Mouse (Mus musculus): ENCODE measurements at regions not wholly inside any gene's neighbourhood (a gene's known extent, or its start where the extent isn't known, plus 50 kb on each side); places are given as distances from the start of the nearest gene placed in this dataset.
A peak's percentile ranks its signal among the peaks of the same experiment; 100 is the strongest.

DNA sequence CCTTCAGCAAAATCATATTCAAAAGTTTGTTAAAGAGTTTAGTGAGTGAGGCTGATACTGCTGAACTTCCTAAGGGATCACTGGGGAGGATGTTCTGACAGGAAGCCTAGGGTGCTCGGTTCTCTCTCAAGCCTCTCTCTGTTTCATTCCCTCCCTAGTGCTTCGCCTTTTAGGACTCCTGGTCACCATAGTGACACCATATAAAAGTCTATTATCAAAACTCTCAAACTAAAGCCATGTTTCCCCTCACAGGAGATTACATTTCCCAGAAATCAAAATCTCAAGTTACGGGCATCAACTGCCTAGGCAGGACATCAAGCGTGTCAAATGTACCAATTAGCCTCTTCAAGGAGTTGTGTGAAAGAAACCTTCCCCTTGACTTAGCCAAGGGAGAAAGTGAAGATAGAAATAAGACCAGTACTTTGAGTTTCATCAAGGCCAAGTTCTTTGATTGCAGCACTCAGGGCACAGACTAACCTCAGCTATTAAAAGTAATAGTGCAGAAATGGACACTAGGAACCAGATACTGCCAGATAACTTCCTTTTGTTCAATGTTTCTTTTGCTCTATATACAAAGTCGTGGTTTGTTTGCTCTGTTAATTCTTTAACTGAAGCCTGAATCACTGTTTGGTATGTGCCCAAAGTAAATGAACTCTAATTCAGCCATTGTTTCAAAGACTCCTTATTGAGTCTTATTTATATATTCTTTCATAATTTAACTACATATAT is 752.6 kb downstream of the Jrkl start:
- Histone ChIP-seq H3K36me3 (ENCODE audit: control insufficient read depth, insufficient read depth, low read length) (no peaks in the 10 kb centered on the region), H3K4me2 (ENCODE audit: low read length) (no peak overlapping the region), H3K27ac (ENCODE audit: low read depth, low read length) (no peak overlapping the region), H3K4me1 (ENCODE audit: control insufficient read depth, insufficient read depth, low read depth, low read length) (no peaks in the 10 kb centered on the region), H3K4me3 (ENCODE audit: low read length) (no peak overlapping the region), H3K9ac (ENCODE audit: low read depth, low read length) (no peak overlapping the region), H3K27me3 (replicated peaks; ENCODE audit: control insufficient read depth, insufficient read depth, low read length) (no peaks in the 10 kb centered on the region), H3K9me3 (ENCODE audit: control insufficient read depth, low read length) (no peaks in the 10 kb centered on the region)
- ATAC-seq: no peak
- WGBS: 69% methylated on average over 5 of the region's 5 CpGs

DNA sequence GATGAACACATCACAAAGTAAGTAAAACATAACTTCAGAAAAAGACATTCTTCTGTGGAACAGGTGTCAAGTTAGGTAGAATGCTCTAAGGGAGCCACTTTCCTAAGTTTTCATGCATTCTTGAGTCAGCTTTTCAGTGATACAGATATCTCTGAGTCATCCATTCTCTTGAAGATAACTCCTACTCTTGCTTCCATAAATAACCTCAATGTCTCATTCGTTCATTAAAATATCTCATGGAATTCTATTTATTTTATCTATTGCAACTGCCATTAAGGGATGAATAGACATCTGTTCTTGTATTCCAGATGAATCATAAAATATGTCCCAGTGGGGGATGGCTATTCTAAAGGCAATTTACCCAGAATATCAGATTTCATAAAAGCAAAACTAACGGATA is 787.8 kb downstream of the Jrkl start:
- Histone ChIP-seq H3K9me3 (ENCODE audit: control insufficient read depth, low read length) (no peaks in the 10 kb centered on the region), H3K4me2 (ENCODE audit: low read length) (no peak overlapping the region), H3K9ac (ENCODE audit: low read depth, low read length) (no peak overlapping the region), H3K36me3 (ENCODE audit: control insufficient read depth, insufficient read depth, low read length) (no peaks in the 10 kb centered on the region), H3K27ac (ENCODE audit: low read depth, low read length) (no peak overlapping the region), H3K4me3 (ENCODE audit: low read length) (no peak overlapping the region), H3K27me3 (replicated peaks; ENCODE audit: control insufficient read depth, insufficient read depth, low read length) (no peaks in the 10 kb centered on the region), H3K4me1 (ENCODE audit: control insufficient read depth, insufficient read depth, low read depth, low read length) (no peaks in the 10 kb centered on the region)
- 87% methylated on average over 2 of the region's 2 CpGs for WGBS
- no peak for ATAC-seq

DNA sequence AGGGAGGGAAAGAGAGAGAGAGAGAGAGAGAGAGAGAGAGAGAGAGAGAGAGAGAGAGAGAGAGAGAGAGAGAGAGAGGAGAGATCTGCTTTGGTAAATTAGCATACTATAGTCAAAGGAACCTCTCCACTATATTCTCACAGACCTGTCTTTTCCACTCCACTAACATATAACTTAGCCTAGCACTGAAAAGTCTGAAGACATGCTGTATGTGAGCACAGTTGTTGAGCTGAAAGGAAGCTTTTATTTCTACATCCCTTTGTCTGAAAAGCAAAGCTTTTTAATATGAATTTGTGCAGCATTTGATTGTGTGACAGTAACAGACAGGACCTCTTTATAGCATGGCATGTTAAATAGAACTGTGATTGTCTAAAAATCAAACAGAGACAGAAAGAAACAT is 788.9 kb downstream of the Jrkl start:
- Histone ChIP-seq H3K27ac (ENCODE audit: low read depth, low read length) (no peak overlapping the region), H3K9me3 (ENCODE audit: control insufficient read depth, low read length) (no peaks in the 10 kb centered on the region)

DNA sequence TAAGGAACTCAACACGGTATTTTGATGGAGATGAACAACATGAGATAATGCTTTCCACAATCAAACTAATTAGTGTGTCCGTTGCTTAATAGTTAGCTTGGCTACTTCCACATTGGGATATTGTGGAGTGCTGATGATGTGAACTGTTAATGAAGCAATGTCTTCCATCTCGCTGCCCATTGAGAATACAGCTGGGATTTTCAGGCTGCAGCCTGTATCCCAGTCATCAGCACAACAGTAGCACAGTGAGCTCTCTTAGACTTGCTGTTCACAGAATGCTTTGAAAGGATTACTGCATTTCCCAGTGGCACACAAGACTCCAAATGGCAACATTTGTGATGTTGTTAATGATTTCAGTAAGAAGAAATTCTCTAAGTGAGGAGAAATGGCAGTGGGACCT is 811.5 kb downstream of the Jrkl start:
- no peak overlapping the region for H3K4me3 ChIP-seq (ENCODE audit: low read length)
- no peaks in the 10 kb centered on the region for H3K9me3 ChIP-seq (ENCODE audit: control insufficient read depth, low read length)
- H3K4me1 ChIP-seq (ENCODE audit: control insufficient read depth, insufficient read depth, low read depth, low read length): no peaks in the 10 kb centered on the region
- H3K36me3 ChIP-seq (ENCODE audit: control insufficient read depth, insufficient read depth, low read length): no peaks in the 10 kb centered on the region
- 64% methylated on average over 3 of the region's 3 CpGs for WGBS
- H3K4me2 ChIP-seq (ENCODE audit: low read length): no peak overlapping the region
- no peak overlapping the region for H3K27ac ChIP-seq (ENCODE audit: low read depth, low read length)
- no peaks in the 10 kb centered on the region for H3K27me3 ChIP-seq (replicated peaks; ENCODE audit: control insufficient read depth, insufficient read depth, low read length)
- ATAC-seq: no peak
- H3K9ac ChIP-seq (ENCODE audit: low read depth, low read length): no peak overlapping the region

More for the DNA sequence above, 788.9 kb downstream of the Jrkl start:
- Histone ChIP-seq H3K4me3 (ENCODE audit: low read length) (no peak overlapping the region), H3K36me3 (ENCODE audit: control insufficient read depth, insufficient read depth, low read length) (no peaks in the 10 kb centered on the region), H3K9ac (ENCODE audit: low read depth, low read length) (no peak overlapping the region), H3K4me2 (ENCODE audit: low read length) (no peak overlapping the region), H3K27me3 (replicated peaks; ENCODE audit: control insufficient read depth, insufficient read depth, low read length) (no peaks in the 10 kb centered on the region), H3K4me1 (ENCODE audit: control insufficient read depth, insufficient read depth, low read depth, low read length) (no peaks in the 10 kb centered on the region)
- 0 out of 2 replicates have a peak, but pooled peaks have one; percentile 24 for ATAC-seq

DNA sequence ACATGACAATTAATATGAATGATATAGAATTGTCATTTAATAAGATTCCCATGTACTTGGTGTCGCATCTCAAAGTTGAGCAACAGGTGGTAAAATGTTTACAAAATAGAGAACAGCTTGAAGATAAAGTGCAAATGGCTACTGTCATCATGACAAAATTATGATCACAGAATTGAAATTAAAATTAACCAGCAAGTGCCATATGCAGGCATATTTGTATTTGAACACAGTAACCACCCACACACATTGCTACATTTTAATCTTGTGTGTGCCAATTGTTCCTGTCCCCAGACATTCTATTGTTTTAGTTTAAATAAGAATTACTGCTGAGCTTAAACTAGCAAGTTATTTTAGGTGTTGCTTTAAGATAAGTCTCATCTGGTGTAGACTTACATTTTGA is 823.7 kb downstream of the Jrkl start:
- no peak overlapping the region for H3K4me2 ChIP-seq (ENCODE audit: low read length)
- no peak overlapping the region for H3K27ac ChIP-seq (ENCODE audit: low read depth, low read length)
- H3K9ac ChIP-seq (ENCODE audit: low read depth, low read length): no peak overlapping the region
- H3K9me3 ChIP-seq (ENCODE audit: control insufficient read depth, low read length): no peaks in the 10 kb centered on the region
- no peaks in the 10 kb centered on the region for H3K27me3 ChIP-seq (replicated peaks; ENCODE audit: control insufficient read depth, insufficient read depth, low read length)
- no peaks in the 10 kb centered on the region for H3K4me1 ChIP-seq (ENCODE audit: control insufficient read depth, insufficient read depth, low read depth, low read length)
- WGBS: 90% methylated on average over 1 of the region's 1 CpGs
- no peak overlapping the region for H3K4me3 ChIP-seq (ENCODE audit: low read length)
- no peaks in the 10 kb centered on the region for H3K36me3 ChIP-seq (ENCODE audit: control insufficient read depth, insufficient read depth, low read length)
- ATAC-seq: no peak

DNA sequence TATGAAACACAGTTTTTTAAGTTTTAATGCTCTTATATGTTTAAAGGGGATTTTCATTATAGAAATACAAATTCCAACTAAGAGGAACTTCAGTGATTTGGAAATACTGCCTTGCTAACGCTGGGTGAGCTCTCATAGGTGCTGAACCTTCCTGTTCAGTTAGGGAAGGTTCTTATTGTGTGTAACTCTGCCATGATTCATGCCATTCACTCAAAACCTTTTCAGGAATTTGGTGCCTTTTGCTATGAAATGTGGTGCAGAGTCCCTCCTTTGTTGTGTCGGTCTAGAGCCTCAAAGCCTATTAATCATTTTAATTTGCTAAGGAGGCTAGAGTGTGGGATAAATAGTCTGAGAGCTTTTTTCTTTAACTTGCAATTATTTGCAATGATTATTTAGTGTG is 837.1 kb downstream of the Jrkl start:
- Histone ChIP-seq H3K36me3 (ENCODE audit: control insufficient read depth, insufficient read depth, low read length) (no peaks in the 10 kb centered on the region), H3K4me2 (ENCODE audit: low read length) (no peak overlapping the region), H3K4me1 (ENCODE audit: control insufficient read depth, insufficient read depth, low read depth, low read length) (no peaks in the 10 kb centered on the region), H3K4me3 (ENCODE audit: low read length) (no peak overlapping the region), H3K27ac (ENCODE audit: low read depth, low read length) (no peak overlapping the region), H3K27me3 (replicated peaks; ENCODE audit: control insufficient read depth, insufficient read depth, low read length) (no peaks in the 10 kb centered on the region), H3K9me3 (ENCODE audit: control insufficient read depth, low read length) (no peaks in the 10 kb centered on the region), H3K9ac (ENCODE audit: low read depth, low read length) (no peak overlapping the region)
- 73% methylated on average over 2 of the region's 2 CpGs for WGBS
- ATAC-seq: no peak

DNA sequence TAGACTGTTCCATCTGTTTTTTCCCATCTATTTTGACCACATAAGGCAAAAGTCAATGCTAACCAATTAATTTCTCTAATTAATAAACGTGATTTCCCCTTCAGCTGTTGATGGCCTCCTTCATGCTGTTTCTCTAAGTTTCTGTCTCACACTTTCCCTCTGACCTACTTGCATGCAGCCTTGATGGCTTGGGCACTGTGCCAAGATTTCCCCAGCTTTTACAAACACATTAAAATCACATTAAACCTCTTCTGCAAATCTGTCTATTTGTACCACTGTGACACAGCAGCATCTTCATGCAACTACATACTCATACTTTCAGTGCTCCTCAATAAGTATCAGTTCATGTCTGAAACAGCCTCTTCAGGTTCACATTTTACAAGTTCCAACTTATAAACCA is 841.4 kb downstream of the Jrkl start:
- peak; percentile 63; the same call in 1 of the 2 replicates for ATAC-seq

DNA sequence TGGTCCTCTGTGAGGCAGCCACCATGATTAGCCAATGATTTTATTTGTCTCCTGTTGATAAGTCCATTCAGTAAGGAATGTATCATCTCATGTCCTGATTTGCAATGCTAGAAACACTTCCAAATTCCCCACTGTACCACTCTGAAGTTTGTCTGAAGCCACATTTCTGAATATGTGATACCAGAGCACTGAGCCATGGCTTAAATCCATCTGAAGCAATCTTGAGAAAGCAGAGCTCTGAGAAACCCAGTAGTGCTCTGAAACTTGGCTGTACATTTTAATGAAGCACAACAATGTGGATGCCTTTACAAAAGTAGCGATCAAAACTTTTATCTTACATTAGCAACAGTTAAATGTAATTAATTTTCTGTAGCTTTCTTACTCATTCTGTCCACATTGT is 850.0 kb downstream of the Jrkl start:
- Histone ChIP-seq H3K4me1 (ENCODE audit: control insufficient read depth, insufficient read depth, low read depth, low read length) (no peaks in the 10 kb centered on the region), H3K4me3 (ENCODE audit: low read length) (no peak overlapping the region), H3K9me3 (ENCODE audit: control insufficient read depth, low read length) (no peaks in the 10 kb centered on the region), H3K27ac (ENCODE audit: low read depth, low read length) (no peak overlapping the region), H3K27me3 (replicated peaks; ENCODE audit: control insufficient read depth, insufficient read depth, low read length) (no peaks in the 10 kb centered on the region), H3K4me2 (ENCODE audit: low read length) (no peak overlapping the region), H3K9ac (ENCODE audit: low read depth, low read length) (no peak overlapping the region), H3K36me3 (ENCODE audit: control insufficient read depth, insufficient read depth, low read length) (no peaks in the 10 kb centered on the region)
- 90% methylated on average over 1 of the region's 1 CpGs for WGBS
- no peak for ATAC-seq

More for the DNA sequence above, 841.4 kb downstream of the Jrkl start:
- WGBS: 47% methylated on average over 1 of the region's 1 CpGs
- Histone ChIP-seq H3K36me3 (ENCODE audit: control insufficient read depth, insufficient read depth, low read length) (no peaks in the 10 kb centered on the region), H3K4me2 (ENCODE audit: low read length) (no peak overlapping the region), H3K4me3 (ENCODE audit: low read length) (no peak overlapping the region), H3K9me3 (ENCODE audit: control insufficient read depth, low read length) (no peaks in the 10 kb centered on the region), H3K9ac (ENCODE audit: low read depth, low read length) (no peak overlapping the region), H3K27ac (ENCODE audit: low read depth, low read length) (no peak overlapping the region), H3K27me3 (replicated peaks; ENCODE audit: control insufficient read depth, insufficient read depth, low read length) (no peaks in the 10 kb centered on the region), H3K4me1 (ENCODE audit: control insufficient read depth, insufficient read depth, low read depth, low read length) (no peaks in the 10 kb centered on the region)

DNA sequence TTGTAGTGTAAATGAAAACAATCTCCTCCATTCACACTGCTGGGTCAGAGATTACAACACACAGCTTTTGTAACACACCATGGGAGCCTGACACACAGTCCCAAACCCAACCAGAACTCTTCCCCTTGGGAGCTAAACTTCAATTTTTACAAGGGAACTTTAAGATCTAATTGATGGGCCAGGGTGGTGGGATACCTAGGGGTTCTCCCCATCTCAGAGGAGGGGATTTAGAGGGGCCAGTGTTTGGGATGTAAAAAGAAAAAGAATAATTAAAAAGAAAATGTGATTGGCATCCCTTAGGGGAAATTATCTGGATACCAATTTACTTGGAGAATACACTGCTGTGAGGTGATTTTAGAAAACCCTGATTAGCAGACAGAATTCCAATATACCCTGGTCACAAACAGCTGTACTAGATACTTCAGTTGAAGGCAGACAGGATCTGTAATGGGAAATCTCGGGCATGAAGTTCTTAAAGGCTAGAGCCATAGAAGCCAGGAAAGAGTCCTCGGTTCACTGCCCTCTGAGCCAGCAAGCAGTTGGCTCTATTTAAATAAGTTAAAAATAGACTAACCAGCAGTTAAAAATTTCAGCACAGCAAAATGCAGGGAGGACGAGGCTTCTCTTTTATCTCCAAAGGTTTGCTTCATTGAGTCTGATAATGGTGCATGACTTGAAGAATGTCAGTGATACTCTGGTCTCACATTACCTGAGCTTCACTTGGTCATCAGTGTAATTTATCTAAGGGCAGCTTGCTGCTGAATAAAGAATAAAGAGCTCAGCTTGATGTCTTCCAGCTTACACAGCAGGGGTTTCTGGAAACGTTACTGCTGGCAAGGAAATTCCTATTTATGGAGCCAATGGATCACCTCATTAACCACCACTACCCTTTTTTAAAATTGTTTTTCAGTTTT is 864.6 kb downstream of the Jrkl start:
- H3K4me1 ChIP-seq (ENCODE audit: control insufficient read depth, insufficient read depth, low read depth, low read length): no peaks in the 10 kb centered on the region
- H3K9me3 ChIP-seq (ENCODE audit: control insufficient read depth, low read length): no peaks in the 10 kb centered on the region
- H3K27me3 ChIP-seq (replicated peaks; ENCODE audit: control insufficient read depth, insufficient read depth, low read length): no peaks in the 10 kb centered on the region
- peak; percentile 75 for ATAC-seq
- H3K9ac ChIP-seq (ENCODE audit: low read depth, low read length): no peak overlapping the region
- H3K4me2 ChIP-seq (ENCODE audit: low read length): no peak overlapping the region; the same call in 1 of the 2 replicates
- no peak overlapping the region for H3K27ac ChIP-seq (ENCODE audit: low read depth, low read length)
- WGBS: 8% methylated on average over 4 of the region's 4 CpGs
- no peak overlapping the region for H3K4me3 ChIP-seq (ENCODE audit: low read length)
- no peaks in the 10 kb centered on the region for H3K36me3 ChIP-seq (ENCODE audit: control insufficient read depth, insufficient read depth, low read length)

Data from hindbrain, embryonic 16.5 days (tissue).